Mouse (Mus musculus) lung, adult 2 months (tissue): ENCODE results near the gene Mad1l1.

Source experiments
- CTCF ChIP-seq: fragments of 200-500 bp; IDR thresholded peaks from 2 replicates; pipeline ENCODE4 v1.5.1; 2011; ENCODE audit warnings: mild to moderate bottlenecking, low read length, control low read depth; ENCODE audit not compliant: insufficient read depth
- POLR2A ChIP-seq: fragments of 200-500 bp; IDR thresholded peaks from 2 replicates; pipeline ENCODE4 v1.6.1; 2011; ENCODE audit warnings: low read depth, mild to moderate bottlenecking, control low read depth, low read length, borderline replicate concordance; ENCODE audit errors: extremely low read depth

DNA sequence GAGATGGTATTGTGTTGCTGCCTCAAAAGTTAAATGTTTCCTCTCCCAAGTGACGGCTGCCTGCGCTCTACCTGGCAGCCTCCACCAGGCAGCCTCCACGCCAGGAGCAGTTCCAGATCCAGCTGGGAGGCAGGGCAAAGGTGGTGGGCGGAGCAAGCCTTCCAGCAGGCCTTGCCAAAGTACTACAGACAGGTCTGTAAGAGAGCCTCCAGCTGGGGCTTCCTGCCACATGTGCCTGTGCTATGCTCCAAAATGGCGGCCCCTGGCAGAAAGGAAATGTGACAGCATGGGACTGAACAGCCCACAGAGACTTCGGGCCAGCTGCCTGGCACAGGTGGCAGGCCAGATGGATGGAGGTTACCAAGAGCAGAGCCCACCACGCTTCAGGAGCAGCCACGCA lies 39.0 kb downstream of the Mad1l1 start:
- no peak for TF ChIP-seq CTCF
- no peak for TF ChIP-seq POLR2A
